Mouse (Mus musculus): ENCODE measurements around the gene Afp.

DNA sequence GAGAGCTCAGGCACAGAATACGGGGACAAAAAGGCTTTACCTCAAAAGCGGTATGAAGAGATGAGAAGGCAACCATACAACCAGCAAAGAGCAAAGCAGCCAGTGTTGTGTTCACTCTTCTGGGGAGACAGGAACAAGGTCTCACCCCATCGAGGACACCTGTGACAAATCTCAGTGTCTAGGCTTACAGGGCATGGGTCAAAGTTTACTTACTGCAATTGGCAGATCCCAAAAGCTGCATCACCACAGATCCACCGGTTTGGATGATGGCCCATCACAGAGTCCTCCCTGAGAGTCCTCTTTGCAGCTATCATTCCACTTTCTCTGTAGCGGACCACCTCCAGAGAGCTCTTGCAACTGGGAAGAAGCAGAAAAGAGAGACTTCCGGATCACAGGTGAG is 25.0 kb downstream of the Afp start:
- TF ChIP-seq CTCF (IDR thresholded peaks at IDR 0.05; ENCODE audit: low read depth, low read length) (no peak), POLR2A (IDR thresholded peaks at IDR 0.05; ENCODE audit: extremely low read depth, insufficient read depth, low read length) (no peak)

Data from liver, adult 2 months (tissue).